Mouse (Mus musculus) midbrain, embryonic 14.5 days (tissue): ENCODE data around the gene Snn. TPM values are rescaled to one million over a fixed set of nuclear protein-coding genes. Genes with fewer than 3 reads are reported as not detected.

Experiments
- ATAC-seq: fragments of 200-750 bp; cut with Nextera tagmentation; 2 replicates; pipeline ENCODE4 v1.8.0; 2017; ENCODE audit warnings: moderate number of reproducible peaks, moderate library complexity; ENCODE audit not compliant: low FRiP score, low TSS enrichment
- DNase-seq: peaks from one replicate; pipeline ENCODE4 v3.0.0-alpha.2; 2015
- H3K27ac ChIP-seq: fragments of 300-500 bp; sonication (generic); replicated peaks from 2 replicates; pipeline ENCODE4 v1.5.1; 2014; ENCODE audit warnings: mild to moderate bottlenecking, low read depth, low read length, moderate library complexity
- H3K27me3 ChIP-seq: fragments of 300-500 bp; sonication (generic); 2 replicates; pipeline ENCODE4 v1.6.1; 2014; ENCODE audit warnings: low read length, control low read depth, mixed read lengths; ENCODE audit not compliant: control insufficient read depth, insufficient read depth
- H3K36me3 ChIP-seq: fragments of 300-500 bp; sonication (generic); 2 replicates; pipeline ENCODE4 v1.6.1; 2014; ENCODE audit warnings: low read length, control low read depth; ENCODE audit not compliant: control insufficient read depth, insufficient read depth
- H3K4me1 ChIP-seq: fragments of 300-500 bp; sonication (generic); 2 replicates; pipeline ENCODE4 v1.6.1; 2014; ENCODE audit warnings: mild to moderate bottlenecking, antibody characterized with exemption, low read length, control low read depth; ENCODE audit not compliant: control insufficient read depth, insufficient read depth
- H3K4me2 ChIP-seq: fragments of 300-500 bp; sonication (generic); 2 replicates; pipeline ENCODE4 v1.6.1; 2014; ENCODE audit warnings: mild to moderate bottlenecking, low read length, moderate library complexity
- H3K4me3 ChIP-seq: fragments of 300-500 bp; sonication (generic); replicated peaks from 2 replicates; pipeline ENCODE4 v1.5.1; 2014; ENCODE audit warnings: low read depth, low read length
- H3K9ac ChIP-seq: fragments of 300-500 bp; sonication (generic); replicated peaks from 2 replicates; pipeline ENCODE4 v1.6.1; 2014; ENCODE audit warnings: mild to moderate bottlenecking, low read length, moderate library complexity
- H3K9me3 ChIP-seq: fragments of 300-500 bp; sonication (generic); 2 replicates; pipeline ENCODE4 v1.6.1; 2016; ENCODE audit warnings: low read length, control low read depth, mixed read lengths; ENCODE audit not compliant: control insufficient read depth
- WGBS: fragments of 180-500 bp; shearing (Covaris S2); extraction: QIAGEN DNeasy Blood & Tissue Kit; methylation state at CpG from one replicate; pipeline ENCODE4 v1.1.7; 2014; 5-methylcytosine and 5-hydroxymethylcytosine counted together
- polyA plus RNA-seq: library from polyadenylated mRNA; unstranded; fragments of >200 nt; fragmentation: Nextera tagmentation; extraction: Ambion mirVana; gene quantifications from 2 replicates; pipeline ENCODE4 v1.2.1, GENCODE M21; 2014

Snn gene
- polyA plus RNA-seq, 1 experiment from 2014 or later, result 169 TPM

GRCm38 (mm10) chr16:11021403-11022112, 39.2 kb upstream of the Snn start:
- Histone ChIP-seq H3K4me3 (no peak overlapping the region), H3K9me3 (no peaks in the 10 kb centered on the region), H3K4me2 (no peak overlapping the region), H3K9ac (no peak overlapping the region), H3K36me3 (no peaks in the 10 kb centered on the region), H3K27me3 (no peaks in the 10 kb centered on the region), H3K27ac (no peak overlapping the region), H3K4me1 (no peaks in the 10 kb centered on the region; the same call in 1 of the 2 replicates)
- ATAC-seq (peak; percentile 73; the same call in 1 of the 2 replicates), DNase-seq (peak; percentile 75)
- WGBS, result 48% methylated on average over 3 of the region's 3 CpGs

- ATAC-seq (no peak), DNase-seq (no peak)
- no peaks in the 10 kb centered on the region for H3K9me3 ChIP-seq
These were observed 38.6 kb upstream of the Snn start for GRCm38 (mm10) chr16:11022113-11022489.

GRCm38 (mm10) chr16:11023618-11024017, 37.1 kb upstream of the Snn start:
- DNase-seq (no peak), ATAC-seq (no peak)
- Histone ChIP-seq H3K9ac (no peak overlapping the region), H3K4me3 (no peak overlapping the region), H3K4me2 (no peak overlapping the region), H3K9me3 (no peaks in the 10 kb centered on the region), H3K27me3 (no peaks in the 10 kb centered on the region), H3K36me3 (no peaks in the 10 kb centered on the region), H3K27ac (no peak overlapping the region), H3K4me1 (no peaks in the 10 kb centered on the region; the same call in 1 of the 2 replicates)
- WGBS, result 90% methylated on average over 5 of the region's 5 CpGs

More at GRCm38 (mm10) chr16:11022113-11022489, 38.6 kb upstream of the Snn start:
- WGBS, result 89% methylated on average over 4 of the region's 4 CpGs
- H3K4me1 ChIP-seq, result no peaks in the 10 kb centered on the region; the same call in 1 of the 2 replicates
- no peak overlapping the region for H3K9ac ChIP-seq
- no peak overlapping the region for H3K27ac ChIP-seq
- no peak overlapping the region for H3K4me3 ChIP-seq
- no peaks in the 10 kb centered on the region for H3K27me3 ChIP-seq
- H3K36me3 ChIP-seq, result no peaks in the 10 kb centered on the region
- H3K4me2 ChIP-seq, result no peak overlapping the region

- no peak for DNase-seq
- no peak overlapping the region for H3K9ac ChIP-seq
- no peak overlapping the region for H3K4me2 ChIP-seq
- no peak for ATAC-seq
- no peaks in the 10 kb centered on the region for H3K9me3 ChIP-seq
- no peak overlapping the region for H3K27ac ChIP-seq
- 83% methylated on average over 3 of the region's 3 CpGs for WGBS
- no peaks in the 10 kb centered on the region; the same call in 1 of the 2 replicates for H3K4me1 ChIP-seq
- H3K36me3 ChIP-seq, result no peaks in the 10 kb centered on the region
- H3K27me3 ChIP-seq, result no peaks in the 10 kb centered on the region
- no peak overlapping the region for H3K4me3 ChIP-seq
These were observed 35.9 kb upstream of the Snn start for GRCm38 (mm10) chr16:11024841-11025240.

- H3K4me3 ChIP-seq, result no peak overlapping the region
- H3K27me3 ChIP-seq, result no peaks in the 10 kb centered on the region
- no peak overlapping the region for H3K4me2 ChIP-seq
- WGBS, result 83% methylated on average over 7 of the region's 7 CpGs
- no peak overlapping the region for H3K27ac ChIP-seq
- no peaks in the 10 kb centered on the region for H3K4me1 ChIP-seq
- DNase-seq, result no peak
- no peak overlapping the region for H3K9ac ChIP-seq
- no peaks in the 10 kb centered on the region for H3K36me3 ChIP-seq
- H3K9me3 ChIP-seq, result no peaks in the 10 kb centered on the region
- no peak for ATAC-seq
These were observed 32.5 kb upstream of the Snn start for GRCm38 (mm10) chr16:11028206-11028605.

GRCm38 (mm10) chr16:11030844-11031243, 29.9 kb upstream of the Snn start:
- Histone ChIP-seq H3K27ac (no peak overlapping the region), H3K4me1 (no peaks in the 10 kb centered on the region), H3K9ac (no peak overlapping the region), H3K4me3 (no peak overlapping the region), H3K9me3 (no peaks in the 10 kb centered on the region), H3K36me3 (no peaks in the 10 kb centered on the region), H3K4me2 (no peak overlapping the region), H3K27me3 (no peaks in the 10 kb centered on the region)
- ATAC-seq (no peak), DNase-seq (no peak)
- 82% methylated on average over 4 of the region's 4 CpGs for WGBS

- Histone ChIP-seq H3K27ac (no peak overlapping the region), H3K4me2 (no peak overlapping the region), H3K9ac (no peak overlapping the region), H3K9me3 (no peaks in the 10 kb centered on the region), H3K36me3 (no peaks in the 10 kb centered on the region), H3K27me3 (no peaks in the 10 kb centered on the region), H3K4me3 (no peak overlapping the region), H3K4me1 (no peaks in the 10 kb centered on the region)
- ATAC-seq (no peak), DNase-seq (no peak)
- 66% methylated on average over 3 of the region's 3 CpGs for WGBS
These were observed 29.4 kb upstream of the Snn start for GRCm38 (mm10) chr16:11031320-11031719.

- Histone ChIP-seq H3K9ac (no peak overlapping the region), H3K27me3 (no peaks in the 10 kb centered on the region), H3K27ac (no peak overlapping the region), H3K4me3 (no peak overlapping the region), H3K4me2 (no peak overlapping the region), H3K4me1 (no peaks in the 10 kb centered on the region), H3K9me3 (no peaks in the 10 kb centered on the region), H3K36me3 (no peaks in the 10 kb centered on the region)
- 3% methylated on average over 4 of the region's 4 CpGs for WGBS
- no peak for ATAC-seq
- peak; percentile 87 for DNase-seq
These were observed 26.4 kb upstream of the Snn start for GRCm38 (mm10) chr16:11034193-11034803.

GRCm38 (mm10) chr16:11035273-11035672, 25.5 kb upstream of the Snn start:
- no peak for DNase-seq
- H3K4me3 ChIP-seq, result no peak overlapping the region
- ATAC-seq, result no peak
- H3K4me2 ChIP-seq, result no peak overlapping the region
- no peaks in the 10 kb centered on the region for H3K9me3 ChIP-seq
- no peak overlapping the region for H3K9ac ChIP-seq
- 84% methylated on average over 9 of the region's 9 CpGs for WGBS
- H3K36me3 ChIP-seq, result no peaks in the 10 kb centered on the region
- no peaks in the 10 kb centered on the region for H3K4me1 ChIP-seq
- H3K27me3 ChIP-seq, result no peaks in the 10 kb centered on the region
- no peak overlapping the region for H3K27ac ChIP-seq
